Mouse (Mus musculus) MEL (cell line): ENCODE measurements around the gene Kif19a. TPM values are rescaled to one million over a fixed set of nuclear protein-coding genes. Genes with fewer than 3 reads are reported as not detected.

Experiments used
- DNase-seq: peaks from one replicate; pipeline ENCODE4 v3.0.0; 2011; ENCODE audit warnings: low read depth, low spot score
- H3K27ac ChIP-seq: 2 replicates; pipeline ENCODE4 v1.5.1; 2012; ENCODE audit warnings: low read depth, mild to moderate bottlenecking, control low read depth, low read length, moderate library complexity; ENCODE audit not compliant: control insufficient read depth
- H3K27me3 ChIP-seq, 2 experiments: fragments of 150-350 bp in 1 of 2; sonication (generic) in 1 of 2; 2 replicates each; pipeline ENCODE4 v1.6.1; 2012; ENCODE audit warnings: low read length in 2 of 2, mild to moderate bottlenecking in 2 of 2, improper control_type of control experiment in 1 of 2, moderate library complexity in 1 of 2; ENCODE audit not compliant: insufficient read depth in 2 of 2, control insufficient read depth in 1 of 2
- H3K36me3 ChIP-seq, 2 experiments: 2 replicates each; pipeline ENCODE4 v1.6.1; 2012 to 2014; ENCODE audit warnings: low read length in 2 of 2, improper control_type of control experiment in 1 of 2, inconsistent platforms in 1 of 2, mild to moderate bottlenecking in 1 of 2; ENCODE audit not compliant: insufficient read depth in 2 of 2, control insufficient read depth in 1 of 2
- H3K4me1 ChIP-seq, 2 experiments: fragments of 150-350 bp in 1 of 2; sonication (generic) in 1 of 2; 2 replicates each; pipeline ENCODE4 v1.6.1; 2012; ENCODE audit warnings: low read length in 2 of 2, improper control_type of control experiment in 1 of 2, mild to moderate bottlenecking in 1 of 2; ENCODE audit not compliant: insufficient read depth in 2 of 2, control insufficient read depth in 1 of 2
- H3K4me3 ChIP-seq, 2 experiments: fragments of 150-350 bp in 1 of 2; sonication (generic) in 1 of 2; 2 replicates each; pipeline ENCODE4 v1.5.1; 2012; ENCODE audit warnings: low read depth in 2 of 2, low read length in 2 of 2, mild to moderate bottlenecking in 2 of 2, moderate library complexity in 2 of 2, control low read depth in 1 of 2, improper control_type of control experiment in 1 of 2; ENCODE audit not compliant: control insufficient read depth in 1 of 2, insufficient read depth in 1 of 2
- H3K79me2 ChIP-seq: 2 replicates; pipeline ENCODE4 v1.6.1; 2012; ENCODE audit warnings: mild to moderate bottlenecking, low read length, moderate library complexity; ENCODE audit not compliant: control insufficient read depth, poor library complexity, insufficient read depth
- H3K9ac ChIP-seq: 2 replicates; pipeline ENCODE4 v1.6.1; 2012; ENCODE audit warnings: low read depth, mild to moderate bottlenecking, control low read depth, low read length, moderate library complexity; ENCODE audit not compliant: control insufficient read depth, poor library complexity, severe bottlenecking
- H3K9me3 ChIP-seq: fragments of 150-350 bp; sonication (generic); replicated peaks from 2 replicates; pipeline ENCODE4 v1.6.1; 2012; ENCODE audit warnings: mild to moderate bottlenecking, low read length, improper control_type of control experiment, moderate library complexity; ENCODE audit not compliant: insufficient read depth
- BHLHE40 ChIP-seq: IDR thresholded peaks from 2 replicates; pipeline ENCODE4 v1.6.1; 2012; ENCODE audit warnings: low read depth, mild to moderate bottlenecking, inconsistent platforms, low read length, improper control_type of control experiment, borderline replicate concordance
- CHD1 ChIP-seq: IDR thresholded peaks from 2 replicates; pipeline ENCODE4 v1.6.1; 2012; ENCODE audit warnings: low read depth, mild to moderate bottlenecking, inconsistent platforms, low read length, improper control_type of control experiment
- CTCF ChIP-seq, 3 experiments: IDR thresholded peaks in 2 of 3; conservative IDR thresholded peaks in 1 of 3; 2 replicates each; pipeline ENCODE4 v1.5.1; 2011 to 2012; ENCODE audit warnings: low read length in 3 of 3, low read depth in 2 of 3, mild to moderate bottlenecking in 2 of 3, improper control_type of control experiment in 1 of 3, inconsistent platforms in 1 of 3, mixed read lengths in 1 of 3, moderate library complexity in 1 of 3; ENCODE audit not compliant: control insufficient read depth in 1 of 3, insufficient read depth in 1 of 3, poor library complexity in 1 of 3, severe bottlenecking in 1 of 3
- E2F4 ChIP-seq: IDR thresholded peaks from 2 replicates; pipeline ENCODE4 v1.6.1; 2011; ENCODE audit warnings: low read depth, low read length, improper control_type of control experiment, borderline replicate concordance
- ELF1 ChIP-seq: IDR thresholded peaks from 2 replicates; pipeline ENCODE4 v1.6.1; 2014; ENCODE audit warnings: low read depth, mild to moderate bottlenecking, inconsistent platforms, low read length, improper control_type of control experiment, moderate library complexity
- ETS1 ChIP-seq: IDR thresholded peaks from 2 replicates; pipeline ENCODE4 v1.6.1; 2012; ENCODE audit warnings: low read depth, mild to moderate bottlenecking, inconsistent platforms, low read length, improper control_type of control experiment, moderate library complexity
- GABPA ChIP-seq: IDR thresholded peaks from 2 replicates; pipeline ENCODE4 v1.6.1; 2012; ENCODE audit warnings: low read depth, mild to moderate bottlenecking, inconsistent platforms, low read length, improper control_type of control experiment, moderate library complexity
- GATA1 ChIP-seq: IDR thresholded peaks from 2 replicates; pipeline ENCODE4 v1.6.1; 2011; ENCODE audit warnings: low read depth, low read length, improper control_type of control experiment
- JUND ChIP-seq: IDR thresholded peaks from 2 replicates; pipeline ENCODE4 v1.6.1; 2011; ENCODE audit warnings: low read depth, mild to moderate bottlenecking, improper control_type of control experiment, low read length
- MAX ChIP-seq: IDR thresholded peaks from 2 replicates; pipeline ENCODE4 v1.6.1; 2011; ENCODE audit warnings: low read length, improper control_type of control experiment
- MEF2A ChIP-seq: IDR thresholded peaks from 2 replicates; pipeline ENCODE4 v1.6.1; 2014; ENCODE audit warnings: low read depth, mild to moderate bottlenecking, inconsistent platforms, low read length, improper control_type of control experiment; ENCODE audit not compliant: poor library complexity, insufficient replicate concordance, severe bottlenecking; ENCODE audit errors: extremely low read depth
- MYC ChIP-seq: IDR thresholded peaks from 2 replicates; pipeline ENCODE4 v1.6.1; 2011; ENCODE audit warnings: low read depth, mild to moderate bottlenecking, low read length, improper control_type of control experiment, moderate library complexity
- NELFE ChIP-seq: IDR thresholded peaks from 2 replicates; pipeline ENCODE4 v1.6.1; 2011; ENCODE audit warnings: low read depth, low read length, improper control_type of control experiment
- NRF1 ChIP-seq: IDR thresholded peaks from 2 replicates; pipeline ENCODE4 v1.6.1; 2014; ENCODE audit warnings: low read depth, mild to moderate bottlenecking, inconsistent platforms, low read length, improper control_type of control experiment, moderate library complexity; ENCODE audit not compliant: poor library complexity, insufficient read depth, severe bottlenecking
- POLR2AphosphoS2 ChIP-seq: IDR thresholded peaks from 2 replicates; pipeline ENCODE4 v1.6.1; 2011; ENCODE audit warnings: low read length, improper control_type of control experiment
- RAD21 ChIP-seq: IDR thresholded peaks from 2 replicates; pipeline ENCODE4 v1.6.1; 2011; ENCODE audit warnings: mild to moderate bottlenecking, low read depth, low read length, improper control_type of control experiment
- SMC3 ChIP-seq: IDR thresholded peaks from 2 replicates; pipeline ENCODE4 v1.6.1; 2011; ENCODE audit warnings: low read depth, low read length, improper control_type of control experiment
- TCF12 ChIP-seq: IDR thresholded peaks from 2 replicates; pipeline ENCODE4 v1.6.1; 2014; ENCODE audit warnings: low read depth, mild to moderate bottlenecking, inconsistent platforms, low read length, improper control_type of control experiment, moderate library complexity
- ZC3H11A ChIP-seq: IDR thresholded peaks from 2 replicates; pipeline ENCODE4 v1.6.1; 2012; ENCODE audit warnings: low read depth, mild to moderate bottlenecking, inconsistent platforms, low read length, improper control_type of control experiment
- ZKSCAN1 ChIP-seq: IDR thresholded peaks from 2 replicates; pipeline ENCODE4 v1.6.1; 2012; ENCODE audit warnings: low read depth, mild to moderate bottlenecking, inconsistent platforms, low read length, improper control_type of control experiment, moderate library complexity
- polyA plus RNA-seq, 2 experiments: library from polyadenylated mRNA; stranded (reverse) in 1 of 2; unstranded in 1 of 2; fragments of >175 nt in 1 of 2; fragments of >200 nt in 1 of 2; gene quantifications; 2 replicates each; pipeline versions ENCODE4 v1.2.1 to v1.2.4; 2012; ENCODE audit warnings: low replicate concordance in 2 of 2, low read depth in 1 of 2; ENCODE audit not compliant: insufficient read length in 2 of 2, insufficient read depth in 1 of 2, missing spikeins in 1 of 2
- total RNA-seq: library from RNA; depleted of rRNA; stranded (reverse); fragments of 300-350 nt; gene quantifications from 2 replicates; pipeline ENCODE4 v1.2.3, GENCODE M21; 2012

The Kif19a gene
- total and polyA plus RNA-seq, 3 experiments, result not detected

DNA sequence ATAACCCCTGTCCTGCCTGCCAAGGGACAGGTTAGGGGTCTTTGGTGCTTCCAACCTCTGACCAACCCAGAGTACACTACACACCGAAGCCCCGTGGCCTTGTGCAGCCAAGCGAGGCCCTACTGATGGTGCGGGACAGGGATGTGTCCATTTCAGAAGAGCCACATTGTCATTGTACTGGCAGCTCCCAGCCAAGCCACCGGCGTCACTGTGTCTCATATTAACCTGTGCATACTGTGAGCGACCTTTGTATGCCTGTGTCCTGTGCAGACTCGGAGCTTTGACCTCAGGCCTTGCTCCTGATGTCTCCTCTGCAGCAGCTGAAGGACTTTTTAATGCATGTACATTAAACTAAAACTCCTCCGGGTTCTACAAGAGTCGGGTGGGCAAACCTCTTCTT is 44.7 kb upstream of the Kif19a start:
- Histone ChIP-seq H3K36me3 (no peaks in the 10 kb centered on the region), H3K9ac (no peak overlapping the region), H3K27ac (no peak overlapping the region), H3K27me3 (no peaks in the 10 kb centered on the region), H3K4me1 (peaks cover 0 to 4% of the 10 kb centered on the region in 2 experiments; a peak in 2 of 4 replicates), H3K79me2 (no peaks in the 10 kb centered on the region), H3K9me3 (no peaks in the 10 kb centered on the region), H3K4me3 (no peak overlapping the region)
- no peak for TF ChIP-seq MAX
- TF ChIP-seq JUND, result no peak
- TF ChIP-seq BHLHE40, result no peak
- DNase-seq, result no peak

DNA sequence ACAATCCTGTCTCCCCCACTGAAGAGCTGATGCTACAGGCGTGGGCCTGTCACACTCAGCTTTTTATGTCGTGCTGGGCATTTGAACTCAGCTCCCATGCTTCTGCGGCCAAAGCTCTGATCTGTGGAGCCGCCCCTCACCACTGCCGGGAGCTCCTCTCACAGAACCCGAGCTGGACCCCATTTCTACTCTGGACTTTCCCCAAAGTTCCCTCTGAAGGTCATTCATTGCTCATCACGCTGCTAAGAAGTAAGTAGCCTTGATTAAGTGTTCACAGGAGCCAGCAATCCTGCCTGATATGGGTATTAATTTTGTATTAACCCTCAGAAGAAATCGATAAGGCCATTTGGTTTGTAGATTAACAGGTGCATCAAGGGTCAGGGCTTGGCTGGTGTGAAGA is 42.8 kb upstream of the Kif19a start:
- H3K27ac ChIP-seq, result no peak overlapping the region
- no peaks in the 10 kb centered on the region for H3K27me3 ChIP-seq
- no peak for DNase-seq
- H3K36me3 ChIP-seq, result no peaks in the 10 kb centered on the region
- H3K4me1 ChIP-seq, result peaks cover 0 to 4% of the 10 kb centered on the region in 2 experiments; a peak in 2 of 4 replicates
- no peaks in the 10 kb centered on the region for H3K79me2 ChIP-seq
- H3K4me3 ChIP-seq, result no peak overlapping the region
- no peak overlapping the region for H3K9ac ChIP-seq
- no peaks in the 10 kb centered on the region for H3K9me3 ChIP-seq
- no peak for TF ChIP-seq ZKSCAN1
- TF ChIP-seq CTCF (IDR thresholded peaks at IDR 0.05 in 2 of 3, conservative IDR thresholded peaks at IDR 0.05 in 1 of 3; ENCODE audit: control insufficient read depth in 1 of 3, insufficient read depth in 1 of 3, low read depth in 2 of 3, low read length in 3 of 3, poor library complexity in 1 of 3, severe bottlenecking in 1 of 3), result no peak
- TF ChIP-seq MYC, result no peak
- TF ChIP-seq ETS1, result no peak
- TF ChIP-seq POLR2AphosphoS2, result no peak
- no peak for TF ChIP-seq TCF12

DNA sequence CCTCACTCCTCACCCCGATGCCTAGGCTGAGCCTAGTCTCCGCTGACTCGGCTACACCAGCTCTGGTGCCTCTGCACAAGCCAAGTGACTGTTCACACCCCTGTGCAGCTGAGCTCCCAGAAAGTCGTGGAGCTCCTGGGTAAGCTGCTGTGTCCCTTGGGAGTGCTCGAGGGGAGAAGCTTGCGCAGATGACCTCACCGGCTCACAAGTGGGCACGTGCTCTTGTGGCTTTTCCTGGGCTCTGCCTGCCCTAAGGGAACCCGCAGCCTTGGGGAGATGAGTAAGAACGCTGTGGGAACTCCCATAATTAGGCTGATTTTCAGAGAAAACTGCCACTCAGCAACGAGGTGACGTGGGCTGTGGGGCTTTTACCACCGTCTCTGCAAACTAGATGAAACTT is 42.2 kb upstream of the Kif19a start:
- DNase-seq, result no peak
- Histone ChIP-seq H3K36me3 (no peaks in the 10 kb centered on the region), H3K27me3 (no peaks in the 10 kb centered on the region), H3K9ac (no peak overlapping the region), H3K4me3 (no peak overlapping the region), H3K79me2 (no peaks in the 10 kb centered on the region), H3K4me1 (peaks cover 0 to 4% of the 10 kb centered on the region in 2 experiments; a peak in 2 of 4 replicates), H3K9me3 (no peaks in the 10 kb centered on the region), H3K27ac (no peak overlapping the region)
- TF ChIP-seq CHD1, result no peak
- TF ChIP-seq JUND, result no peak
- no peak for TF ChIP-seq ZKSCAN1
- TF ChIP-seq MAX, result no peak
- TF ChIP-seq ZC3H11A, result no peak
- TF ChIP-seq E2F4, result no peak
- TF ChIP-seq BHLHE40, result no peak
- no peak for TF ChIP-seq NELFE
- no peak for TF ChIP-seq GABPA
- no peak for TF ChIP-seq RAD21
- TF ChIP-seq ELF1, result no peak
- TF ChIP-seq MEF2A, result no peak
- TF ChIP-seq NRF1, result no peak
- no peak for TF ChIP-seq SMC3
- no peak for TF ChIP-seq GATA1
- no peak for TF ChIP-seq ETS1
